Mouse (Mus musculus) left cerebral cortex, postnatal 25 days (tissue): Measurements from ENCODE around the gene Sema3b. TPM values are rescaled to one million over a fixed set of nuclear protein-coding genes. Genes with fewer than 3 reads are reported as not detected.

Experiments used
- DNase-seq, 2 experiments: peaks; one replicate each; pipeline ENCODE4 v3.0.0; 2022; ENCODE audit warnings: low spot score in 2 of 2, mixed read lengths in 1 of 2
- intact Hi-C: fragments of 180-260 bp; cut with DNase I; formaldehyde crosslinking; loops from one replicate; pipeline ENCODE4 v1.15.1; 2025
- total RNA-seq, 2 experiments: library from RNA; stranded (reverse); gene quantifications; 2 replicates each; pipeline ENCODE4 v1.2.3; 2021

Sema3b gene
- 1 to 10 TPM; 3.4 to 3.5 TPM for total RNA-seq

- DNase-seq = no peak
- intact Hi-C loops = no loop called here
These were observed at the start of gene Sema3b for GRCm38 (mm10) chr9:107608741-107609432. Sema3b (minus strand) TSS chr9:107609229.

- DNase-seq = no peak
- intact Hi-C loops = no loop called here
These were observed 49.1 kb upstream of the Sema3b start for GRCm38 (mm10) chr9:107658096-107658495.

GRCm38 (mm10) chr9:107657144-107657543 lies 48.1 kb upstream of the Sema3b start:
- intact Hi-C loops = no loop called here
- DNase-seq = no peak

- DNase-seq = no peak
- intact Hi-C loops = no loop called here
These were observed 45.6 kb upstream of the Sema3b start for GRCm38 (mm10) chr9:107654585-107654984.

GRCm38 (mm10) chr9:107653474-107653873 lies 44.4 kb upstream of the Sema3b start:
- intact Hi-C loops = no loop called here

GRCm38 (mm10) chr9:107650708-107651481 lies 41.9 kb upstream of the Sema3b start:
- intact Hi-C loops = loop anchor here (2.0 kb wide), 1 partner anchor 16 kb away; no protein-coding TSS in a partner anchor
- DNase-seq = peak in 1 of 2 experiments; percentile 33

More at GRCm38 (mm10) chr9:107653474-107653873, 44.4 kb upstream of the Sema3b start:
- no peak for DNase-seq

GRCm38 (mm10) chr9:107650225-107650624 lies 41.2 kb upstream of the Sema3b start:
- DNase-seq = peak in 1 of 2 experiments; percentile 61
- intact Hi-C loops = loop anchor here (2.0 kb wide), 1 partner anchor 17 kb away; no protein-coding TSS in a partner anchor

GRCm38 (mm10) chr9:107648767-107649166 lies 39.7 kb upstream of the Sema3b start:
- intact Hi-C loops = loop anchor here (5.0 kb wide), 1 partner anchor 89 kb away; no protein-coding TSS in a partner anchor

GRCm38 (mm10) chr9:107646975-107647374 lies 37.9 kb upstream of the Sema3b start:
- intact Hi-C loops = loop anchor here (5.0 kb wide), 1 partner anchor 90 kb away; no protein-coding TSS in a partner anchor
- DNase-seq = no peak

More at GRCm38 (mm10) chr9:107648767-107649166, 39.7 kb upstream of the Sema3b start:
- no peak for DNase-seq

- DNase-seq = peak; percentile 74 to 77
- intact Hi-C loops = loop anchor here (1.0 to 5.0 kb wide), 2 partner anchors 31 to 92 kb away; no protein-coding TSS in a partner anchor
These were observed 36.5 kb upstream of the Sema3b start for GRCm38 (mm10) chr9:107645577-107645976.

GRCm38 (mm10) chr9:107645153-107645510 lies 36.1 kb upstream of the Sema3b start:
- DNase-seq = no peak
- intact Hi-C loops = loop anchor here (1.0 to 5.0 kb wide), 2 partner anchors 31 to 92 kb away; no protein-coding TSS in a partner anchor

- peak; percentile 92 for DNase-seq
- intact Hi-C loops = loop anchor here (1.0 to 5.0 kb wide), 4 partner anchors 18 to 93 kb away; no protein-coding TSS in a partner anchor
These were observed 35.6 kb upstream of the Sema3b start for GRCm38 (mm10) chr9:107644495-107645152.

GRCm38 (mm10) chr9:107643544-107644214 lies 34.6 kb upstream of the Sema3b start:
- DNase-seq = no peak
- intact Hi-C loops = loop anchor here (1.0 kb wide), 2 partner anchors 17 to 41 kb away; no protein-coding TSS in a partner anchor

GRCm38 (mm10) chr9:107641666-107642065 lies 32.6 kb upstream of the Sema3b start:
- intact Hi-C loops = no loop called here
- DNase-seq = no peak

GRCm38 (mm10) chr9:107640257-107640772 lies 31.3 kb upstream of the Sema3b start:
- intact Hi-C loops = no loop called here
- DNase-seq = peak in 1 of 2 experiments; percentile 52

GRCm38 (mm10) chr9:107637070-107637469 lies 28.0 kb upstream of the Sema3b start:
- intact Hi-C loops = no loop called here
- DNase-seq = no peak

GRCm38 (mm10) chr9:107635279-107636028 lies 26.4 kb upstream of the Sema3b start, which contains the start of gene Gnai2:
Gnai2 (minus strand) TSS chr9:107635367.
- intact Hi-C loops = no loop called here
- peak; percentile 90 to 97 for DNase-seq
